Mouse (Mus musculus) heart, postnatal 25 days (tissue): ENCODE measurements around the gene Vmn2r78. TPM values are rescaled to one million over a fixed set of nuclear protein-coding genes. Genes with fewer than 3 reads are reported as not detected.
"Not testable (repeated sequence)": the region's sequence is repeated elsewhere in the genome, so short reads cannot be mapped to it uniquely, and the experiment has no call there.

Source experiments
- DNase-seq: peaks from one replicate; pipeline ENCODE4 v3.0.0; 2022; ENCODE audit warnings: low spot score
- intact Hi-C: fragments of 180-260 bp; cut with DNase I; formaldehyde crosslinking; loops from one replicate; pipeline ENCODE4 v1.15.1; 2025
- total RNA-seq, 2 experiments: library from RNA; stranded (reverse); gene quantifications; 2 replicates each; pipeline ENCODE4 v1.2.3; 2021

The Vmn2r78 gene
- total RNA-seq: not detected

DNA sequence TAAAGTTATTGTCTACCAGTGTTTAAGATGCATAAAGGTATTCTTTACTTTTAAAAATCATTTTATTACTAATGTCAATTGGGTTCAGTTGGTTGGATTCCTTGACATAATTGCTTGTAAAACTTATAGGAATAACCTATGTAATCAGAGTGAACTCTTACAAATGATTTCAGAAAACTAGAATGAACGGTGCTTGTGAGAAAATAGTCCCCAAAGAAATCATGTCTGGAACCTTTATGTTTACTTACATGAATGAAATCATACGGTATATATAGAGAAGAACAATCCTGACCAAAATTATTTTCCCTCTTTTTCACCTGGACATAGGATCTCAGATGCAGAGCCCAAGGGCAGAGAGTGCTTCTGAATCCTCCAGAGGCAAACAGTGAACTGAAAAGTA, at the start of gene Vmn2r78:
Gene Vmn2r78, plus strand, starts transcription at position 301 of the 400 bp plus-strand sequence.
- DNase-seq, intact Hi-C loops: not testable (repeated sequence)

DNA sequence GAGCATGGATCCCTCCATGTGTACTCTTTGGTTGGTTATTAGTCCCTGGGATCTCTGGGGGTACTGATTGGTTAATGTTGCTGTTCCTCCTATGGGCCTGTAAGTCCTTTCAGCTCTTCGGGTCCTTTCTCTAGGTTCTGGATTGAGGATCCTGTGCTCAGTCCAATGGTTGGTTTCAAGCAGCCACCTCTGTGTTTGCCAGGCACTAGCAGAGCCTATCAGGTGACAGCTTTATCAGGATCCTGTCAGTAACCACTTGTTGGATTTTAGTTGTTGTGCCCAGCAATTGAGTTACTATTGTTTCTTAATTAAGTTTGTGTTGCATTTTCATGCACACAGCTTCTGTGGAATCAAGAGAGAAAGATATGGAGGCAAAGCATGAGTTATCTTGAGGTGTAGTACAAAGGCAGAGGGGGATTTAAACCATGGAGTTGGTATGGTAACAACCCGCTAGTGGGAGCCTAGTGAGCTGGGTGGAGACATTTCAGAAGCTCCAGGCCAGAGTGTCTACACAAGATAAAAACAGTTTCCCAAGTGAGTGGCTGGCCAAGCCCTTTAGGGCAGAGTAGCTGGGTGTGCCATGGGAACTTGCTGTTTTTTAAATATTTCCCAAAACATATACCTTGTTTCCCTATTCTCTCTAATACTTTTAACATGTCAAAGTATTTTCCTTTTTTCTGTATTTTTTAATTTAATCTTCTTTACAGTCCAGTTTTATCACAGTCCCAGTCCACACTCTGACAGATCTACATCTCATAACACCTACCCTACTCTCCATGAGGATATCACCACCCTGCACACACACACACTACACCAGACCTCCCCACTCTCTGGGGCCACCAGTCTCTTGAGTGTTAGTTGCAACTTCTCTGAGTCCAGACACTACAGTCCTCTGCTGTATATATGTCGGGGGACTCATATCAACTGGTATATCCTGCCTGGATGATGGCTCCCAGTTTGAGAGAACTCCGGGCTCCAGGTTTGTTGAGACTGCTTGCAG, 25.1 kb upstream of the Vmn2r78 start:
- DNase-seq: no peak
- intact Hi-C loops: no loop called here

DNA sequence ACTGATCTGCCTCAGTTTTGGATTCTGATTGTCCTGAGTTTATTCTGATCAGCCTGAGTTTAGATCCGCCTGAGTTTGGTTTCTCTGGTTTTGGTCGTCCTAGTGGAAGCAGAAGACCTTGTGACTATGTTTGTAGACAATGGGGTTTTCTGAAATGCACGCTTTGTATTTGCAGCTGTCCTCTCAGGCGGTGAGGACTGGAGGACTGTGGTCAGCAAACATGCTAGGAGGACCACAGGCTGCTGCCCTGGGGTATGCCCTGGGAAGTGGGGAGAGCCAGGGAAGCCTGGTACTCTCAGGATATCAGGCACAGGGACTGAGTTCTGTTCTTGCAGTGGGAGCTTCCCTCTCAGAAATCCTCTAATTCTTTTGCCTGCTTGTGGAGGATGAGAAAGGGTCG, 22.4 kb downstream of the Vmn2r78 start:
- intact Hi-C loops: no loop called here
- no peak for DNase-seq

DNA sequence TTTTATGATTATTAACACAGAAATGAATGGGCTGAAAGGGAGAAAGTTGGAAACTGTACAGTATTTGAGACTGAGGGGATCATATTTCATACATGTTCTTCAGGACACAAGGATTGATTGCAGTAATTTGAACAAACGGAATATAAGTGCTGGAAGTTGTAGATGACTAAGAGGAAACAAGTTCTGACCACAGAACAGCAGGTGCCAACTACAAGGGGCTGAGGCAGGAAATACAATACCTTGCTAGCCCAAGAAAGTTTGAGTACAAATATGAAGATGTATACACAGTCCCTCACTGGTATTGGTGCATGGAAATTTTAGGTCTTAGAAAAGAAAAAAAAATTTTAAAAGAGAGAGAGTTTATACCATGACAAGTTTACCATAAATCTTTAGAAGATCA, 79.8 kb downstream of the Vmn2r78 start:
- intact Hi-C loops: no loop called here
- no peak for DNase-seq

DNA sequence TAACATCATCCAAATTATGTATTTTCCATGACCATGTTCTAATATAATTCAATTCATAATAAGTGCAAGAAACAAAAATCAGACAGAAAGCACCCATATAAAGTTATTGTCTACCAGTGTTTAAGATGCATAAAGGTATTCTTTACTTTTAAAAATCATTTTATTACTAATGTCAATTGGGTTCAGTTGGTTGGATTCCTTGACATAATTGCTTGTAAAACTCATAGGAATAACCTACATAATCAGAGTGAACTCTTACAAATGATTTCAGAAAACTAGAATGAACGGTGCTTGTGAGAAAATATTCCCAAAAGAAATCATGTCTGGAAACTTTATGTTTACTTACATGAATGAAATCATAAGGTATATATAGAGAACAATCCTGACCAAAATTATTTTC, 80.9 kb downstream of the Vmn2r78 start, which contains the start of gene Vmn2r79:
Gene Vmn2r79, plus strand, starts transcription at position 301 of the 400 bp plus-strand sequence.
- DNase-seq, intact Hi-C loops: not testable (repeated sequence)

Other genes with a start within 250 kb of the Vmn2r78 start
- not detected for gene Olfr292, start 226.8 kb upstream of the Vmn2r78 start, total RNA-seq
- under 1 TPM; 0.11 to 0.21 TPM for gene Folh1, start 139.2 kb upstream of the Vmn2r78 start, total RNA-seq
- gene Vmn2r77, start 120.1 kb upstream of the Vmn2r78 start, total RNA-seq: not detected
- gene Vmn2r79, start 81.0 kb downstream of the Vmn2r78 start, total RNA-seq: not detected